Mouse (Mus musculus): ENCODE measurements around the gene Tmem131l. TPM values are rescaled to one million over a fixed set of nuclear protein-coding genes. Genes with fewer than 3 reads are reported as not detected.
"Not testable (repeated sequence)": the region's sequence is repeated elsewhere in the genome, so short reads cannot be mapped to it uniquely, and the experiment has no call there.

Gene Tmem131l
- total RNA-seq, 4 experiments from 2014 or later, result 37.3 to 56.8 (median 50.1) TPM

- no peak for DNase-seq
These were observed 134.8 kb downstream of the Tmem131l start for GRCm38 (mm10) chr3:83905161-83905560.

- no peak for DNase-seq
These were observed 135.6 kb downstream of the Tmem131l start for GRCm38 (mm10) chr3:83904176-83904958.

- no peak for DNase-seq
These were observed 137.0 kb downstream of the Tmem131l start for GRCm38 (mm10) chr3:83902943-83903342.

- no peak for DNase-seq
These were observed 137.5 kb downstream of the Tmem131l start for GRCm38 (mm10) chr3:83902459-83902858.

GRCm38 (mm10) chr3:83900756-83901373, 139.1 kb downstream of the Tmem131l start:
- no peak for DNase-seq

GRCm38 (mm10) chr3:83899556-83899955, 140.4 kb downstream of the Tmem131l start:
- peak; percentile 62 for DNase-seq

GRCm38 (mm10) chr3:83898246-83898645, 141.7 kb downstream of the Tmem131l start:
- no peak for DNase-seq

GRCm38 (mm10) chr3:83895811-83896210, 144.2 kb downstream of the Tmem131l start:
- DNase-seq, result no peak

- DNase-seq, result no peak
These were observed 144.9 kb downstream of the Tmem131l start for GRCm38 (mm10) chr3:83895111-83895510.

- no peak for DNase-seq
These were observed 154.8 kb downstream of the Tmem131l start for GRCm38 (mm10) chr3:83885163-83885562.

GRCm38 (mm10) chr3:83879261-83880050, 160.5 kb downstream of the Tmem131l start:
- not testable (repeated sequence) for DNase-seq

GRCm38 (mm10) chr3:83878801-83879200, 161.2 kb downstream of the Tmem131l start:
- no peak for DNase-seq

- no peak for DNase-seq
These were observed 163.7 kb downstream of the Tmem131l start for GRCm38 (mm10) chr3:83876299-83876698.

- not testable (repeated sequence) for DNase-seq
These were observed 164.9 kb downstream of the Tmem131l start for GRCm38 (mm10) chr3:83875078-83875477.

- not testable (repeated sequence) for DNase-seq
These were observed 167.1 kb downstream of the Tmem131l start for GRCm38 (mm10) chr3:83872853-83873252.

GRCm38 (mm10) chr3:83871962-83872361, 168.0 kb downstream of the Tmem131l start:
- DNase-seq, result not testable (repeated sequence)

- DNase-seq, result not testable (repeated sequence)
These were observed 168.4 kb downstream of the Tmem131l start for GRCm38 (mm10) chr3:83871559-83871958.

GRCm38 (mm10) chr3:83869776-83870175, 170.2 kb downstream of the Tmem131l start:
- no peak for DNase-seq

GRCm38 (mm10) chr3:83867026-83867425, 172.9 kb downstream of the Tmem131l start:
- DNase-seq, result not testable (repeated sequence)

- DNase-seq, result peak; percentile 82
These were observed 174.8 kb downstream of the Tmem131l start for GRCm38 (mm10) chr3:83865216-83865615.

- DNase-seq, result no peak
These were observed 175.9 kb downstream of the Tmem131l start for GRCm38 (mm10) chr3:83864064-83864548.

GRCm38 (mm10) chr3:83862956-83863355, 177.0 kb downstream of the Tmem131l start:
- peak; percentile 78 for DNase-seq

- DNase-seq, result no peak
These were observed 180.4 kb downstream of the Tmem131l start for GRCm38 (mm10) chr3:83859595-83859994.

All from adrenal gland, adult 8-10 months (tissue).